Mouse (Mus musculus) intestine, postnatal 0 days (tissue): ENCODE results near the gene Fxr2. TPM values are rescaled to one million over a fixed set of nuclear protein-coding genes. Genes with fewer than 3 reads are reported as not detected.
A peak's percentile ranks its signal among the peaks of the same experiment; 100 is the strongest.

Experiments
- ATAC-seq: fragments of 200-750 bp; cut with Nextera tagmentation; 2 replicates; pipeline ENCODE4 v1.8.0; 2017; ENCODE audit warnings: mild to moderate bottlenecking, moderate TSS enrichment, moderate library complexity
- H3K27ac ChIP-seq: fragments of 300-500 bp; sonication (generic); 2 replicates; pipeline ENCODE4 v1.5.1; 2014; ENCODE audit warnings: mild to moderate bottlenecking, low read depth, low read length, moderate library complexity
- H3K27me3 ChIP-seq: fragments of 300-500 bp; sonication (generic); replicated peaks from 2 replicates; pipeline ENCODE4 v1.6.1; 2014; ENCODE audit warnings: low read length, mixed read lengths; ENCODE audit not compliant: control insufficient read depth, insufficient read depth
- H3K36me3 ChIP-seq: fragments of 300-500 bp; sonication (generic); 2 replicates; pipeline ENCODE4 v1.6.1; 2014; ENCODE audit warnings: mild to moderate bottlenecking, moderate library complexity; ENCODE audit not compliant: control insufficient read depth, insufficient read depth
- H3K4me1 ChIP-seq: fragments of 300-500 bp; sonication (generic); replicated peaks from 2 replicates; pipeline ENCODE4 v1.6.1; 2014; ENCODE audit warnings: antibody characterized with exemption, low read length, mixed read lengths; ENCODE audit not compliant: control insufficient read depth, insufficient read depth
- H3K4me2 ChIP-seq: fragments of 300-500 bp; sonication (generic); replicated peaks from 2 replicates; pipeline ENCODE4 v1.6.1; 2014; ENCODE audit warnings: low read depth, mild to moderate bottlenecking, moderate library complexity
- H3K4me3 ChIP-seq: fragments of 300-500 bp; sonication (generic); 2 replicates; pipeline ENCODE4 v1.5.1; 2014; ENCODE audit warnings: low read depth, low read length
- H3K9ac ChIP-seq: fragments of 300-500 bp; sonication (generic); 2 replicates; pipeline ENCODE4 v1.6.1; 2014; ENCODE audit warnings: mild to moderate bottlenecking, low read depth, low read length
- H3K9me3 ChIP-seq: fragments of 300-500 bp; sonication (generic); 2 replicates; pipeline ENCODE4 v1.6.1; 2016; ENCODE audit warnings: mixed run types; ENCODE audit not compliant: control insufficient read depth
- CTCF ChIP-seq: sonication (generic); IDR thresholded peaks from 2 replicates; pipeline ENCODE4 v1.5.1; 2016; ENCODE audit warnings: low read depth, mild to moderate bottlenecking, control low read depth, antibody characterized with exemption, moderate library complexity
- WGBS: fragments of 180-500 bp; shearing (Covaris S2); extraction: QIAGEN DNeasy Blood & Tissue Kit; methylation state at CpG from one replicate; pipeline ENCODE4 v1.1.7; 2014; 5-methylcytosine and 5-hydroxymethylcytosine counted together
- polyA plus RNA-seq: library from polyadenylated mRNA; unstranded; fragments of >200 nt; fragmentation: Nextera tagmentation; extraction: Ambion mirVana; gene quantifications from 2 replicates; pipeline ENCODE4 v1.2.1, GENCODE M21; 2015

Gene Fxr2
- polyA plus RNA-seq, 1 experiment from 2014 or later: 9.8 TPM

DNA sequence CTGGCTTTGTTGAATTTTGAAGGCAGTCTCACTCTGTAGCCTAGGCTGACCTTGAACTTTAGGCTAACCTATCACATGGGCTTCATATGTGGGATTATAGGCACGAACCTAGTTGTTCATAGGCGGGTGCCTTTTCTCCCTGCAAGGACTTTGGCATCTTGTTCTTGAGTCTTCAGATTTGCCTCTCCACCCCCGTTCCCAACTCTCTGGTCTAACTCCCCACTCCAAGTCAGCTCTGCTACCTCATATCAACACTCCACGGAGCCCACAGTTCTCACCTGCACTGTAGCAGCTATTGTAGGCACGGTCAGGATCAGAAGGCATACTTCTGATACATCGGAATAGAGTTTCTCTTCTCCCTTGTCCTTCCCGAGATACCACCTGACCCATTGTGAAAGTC lies 50.8 kb downstream of the Fxr2 start:
- Histone ChIP-seq H3K36me3 (peaks cover 2% of the 10 kb centered on the region), H3K27ac (peak overlapping the region; percentile 89), H3K4me1 (peaks cover 12% of the 10 kb centered on the region), H3K4me3 (no peak overlapping the region), H3K4me2 (peak overlapping the region; percentile 9), H3K9ac (no peak overlapping the region), H3K27me3 (no peaks in the 10 kb centered on the region), H3K9me3 (no peaks in the 10 kb centered on the region)
- 55% methylated on average over 7 of the region's 7 CpGs for WGBS
- no peak for TF ChIP-seq CTCF
- no peak for ATAC-seq

- peak overlapping the region; percentile 26 for H3K4me3 ChIP-seq
- H3K27ac ChIP-seq: peak overlapping the region; percentile 89
- H3K9me3 ChIP-seq: no peaks in the 10 kb centered on the region
- TF ChIP-seq CTCF: no peak
- peak overlapping the region; percentile 62 for H3K4me2 ChIP-seq
- H3K9ac ChIP-seq: peak overlapping the region; percentile 31; the same call in 1 of the 2 replicates
- ATAC-seq: peak; percentile 67
- H3K4me1 ChIP-seq: peaks cover 12% of the 10 kb centered on the region
- no peaks in the 10 kb centered on the region for H3K27me3 ChIP-seq
- no peaks in the 10 kb centered on the region; the same call in 1 of the 2 replicates for H3K36me3 ChIP-seq
- 65% methylated on average over 12 of the region's 12 CpGs for WGBS
Observed at GRCm38 (mm10) chr11:69684128-69684745, 51.4 kb downstream of the Fxr2 start.

GRCm38 (mm10) chr11:69684936-69685335 lies 52.1 kb downstream of the Fxr2 start:
- Histone ChIP-seq H3K36me3 (no peaks in the 10 kb centered on the region; the same call in 1 of the 2 replicates), H3K4me3 (peak overlapping the region; percentile 26), H3K27me3 (no peaks in the 10 kb centered on the region), H3K4me2 (peak overlapping the region; percentile 62), H3K9me3 (no peaks in the 10 kb centered on the region), H3K9ac (0 out of 2 replicates have a peak overlapping the region, but pooled peaks have one; percentile 31), H3K27ac (peak overlapping the region; percentile 89; the same call in 1 of the 2 replicates), H3K4me1 (peaks cover 12% of the 10 kb centered on the region)
- 89% methylated on average over 6 of the region's 6 CpGs for WGBS
- TF ChIP-seq CTCF: no peak
- no peak for ATAC-seq

DNA sequence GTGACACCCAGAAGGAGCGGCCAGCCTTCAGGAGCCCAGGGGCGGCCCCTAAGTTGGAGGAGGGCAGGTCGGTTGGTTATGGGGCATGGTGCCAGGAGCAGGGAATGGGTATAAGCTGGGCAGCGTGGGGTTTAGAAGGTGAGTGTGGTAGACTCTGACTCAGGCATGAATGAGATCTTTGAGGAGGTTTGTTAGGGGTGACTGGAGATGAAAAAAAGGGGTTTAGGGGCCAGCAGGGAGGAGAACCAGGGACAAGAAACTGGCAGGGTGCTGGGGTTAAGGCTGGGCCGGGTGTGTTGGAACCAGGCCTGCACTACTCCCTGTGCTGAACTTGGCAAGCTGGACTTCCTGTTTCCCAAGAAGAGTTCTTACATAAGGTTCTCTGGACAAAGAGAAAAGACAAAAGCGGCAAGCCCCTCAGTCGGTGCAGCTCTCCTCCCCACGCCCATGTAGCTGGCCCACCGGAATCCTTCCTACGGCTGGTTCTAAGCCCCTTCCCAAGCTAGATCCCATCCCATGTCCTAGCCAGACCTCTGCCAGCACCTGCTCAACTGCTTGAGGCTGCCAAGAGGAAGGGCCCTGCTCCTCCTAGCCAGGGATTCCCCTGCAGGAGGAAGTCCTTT lies 52.8 kb downstream of the Fxr2 start, which contains the start of gene Tnfsf13:
Tnfsf13 (minus strand) TSS at position 259 of the 623 bp plus-strand sequence.
- WGBS: 53% methylated on average over 10 of the region's 10 CpGs
- H3K4me3 ChIP-seq: peak within 1 kb of the TSS; percentile 26
- no peak for TF ChIP-seq CTCF
- peak within 1 kb of the TSS; percentile 31; the same call in 1 of the 2 replicates for H3K9ac ChIP-seq
- ATAC-seq: no peak
- peak within 1 kb of the TSS; percentile 89 for H3K27ac ChIP-seq
- H3K9me3 ChIP-seq: no peaks in the 10 kb centered on the region
- no peaks in the 10 kb centered on the region for H3K27me3 ChIP-seq
- peaks cover 12% of the 10 kb centered on the region for H3K4me1 ChIP-seq
- no peaks in the 10 kb centered on the region for H3K36me3 ChIP-seq
- peak within 1 kb of the TSS; percentile 62 for H3K4me2 ChIP-seq

DNA sequence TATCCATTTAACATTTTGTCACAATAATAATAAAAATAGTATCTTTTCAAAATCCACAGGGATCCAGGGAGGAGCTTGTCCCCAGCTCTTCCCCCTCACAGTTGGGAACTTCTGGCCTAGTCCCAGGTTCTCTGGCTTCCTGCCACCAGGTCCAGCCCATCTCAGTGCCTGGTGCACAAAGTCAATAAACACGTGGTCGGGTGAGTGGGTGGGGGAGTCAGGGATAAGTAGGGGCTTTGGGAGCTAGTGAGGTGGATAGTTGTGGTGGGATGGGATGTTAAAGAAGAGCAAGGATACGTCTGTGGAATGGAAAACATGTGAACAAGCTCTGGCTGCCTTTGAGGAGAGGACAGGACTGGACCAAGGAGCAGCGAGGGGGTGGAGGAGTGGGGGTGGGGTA lies 53.6 kb downstream of the Fxr2 start:
- Histone ChIP-seq H3K4me2 (peak overlapping the region; percentile 62), H3K9me3 (no peaks in the 10 kb centered on the region), H3K27me3 (no peaks in the 10 kb centered on the region), H3K36me3 (no peaks in the 10 kb centered on the region), H3K4me3 (no peak overlapping the region), H3K9ac (no peak overlapping the region), H3K4me1 (peaks cover 9% of the 10 kb centered on the region), H3K27ac (peak overlapping the region; percentile 89; the same call in 1 of the 2 replicates)
- no peak for TF ChIP-seq CTCF
- no peak for ATAC-seq
- WGBS: 23% methylated on average over 4 of the region's 4 CpGs

- no peak for TF ChIP-seq CTCF
- Histone ChIP-seq H3K4me3 (no peak overlapping the region), H3K27ac (no peak overlapping the region), H3K4me2 (peak overlapping the region; percentile 62), H3K9ac (no peak overlapping the region), H3K36me3 (no peaks in the 10 kb centered on the region), H3K9me3 (no peaks in the 10 kb centered on the region), H3K4me1 (peaks cover 9% of the 10 kb centered on the region), H3K27me3 (no peaks in the 10 kb centered on the region)
- no peak for ATAC-seq
- WGBS: 50% methylated on average over 5 of the region's 5 CpGs
Observed at GRCm38 (mm10) chr11:69687061-69687460, 54.3 kb downstream of the Fxr2 start.
